Mouse (Mus musculus): Measurements from ENCODE around the gene Gm28845. TPM values are rescaled to one million over a fixed set of nuclear protein-coding genes. Genes with fewer than 3 reads are reported as not detected.
A peak's percentile ranks its signal among the peaks of the same experiment; 100 is the strongest.

Gene Gm28845
- polyA plus RNA-seq, 1 experiment from 2014 or later = not detected

DNA sequence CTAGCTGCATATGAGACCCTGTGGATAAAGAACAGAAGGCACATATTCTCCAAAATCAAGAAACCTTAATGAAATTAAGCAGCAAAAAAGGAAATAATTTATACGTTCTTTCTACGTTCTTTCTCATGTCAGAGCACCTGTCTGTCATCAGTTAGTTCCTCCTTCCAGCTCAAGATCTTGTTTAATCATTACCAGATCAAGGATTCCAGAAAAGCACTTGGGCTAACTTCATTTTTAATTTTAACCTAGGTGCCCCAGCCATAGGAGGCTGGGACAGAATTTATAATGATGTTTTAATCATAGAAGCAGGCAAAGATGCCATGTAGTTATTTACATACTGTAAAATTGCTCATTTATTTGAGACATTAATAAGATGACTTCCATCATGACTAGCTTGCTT, 25.4 kb upstream of the Gm28845 start:
- ATAC-seq (replicated peaks; ENCODE audit: insufficient number of reproducible peaks, low FRiP score, low TSS enrichment, low read depth) (no peak), DNase-seq (ENCODE audit: low spot score) (no peak)
- Histone ChIP-seq H3K27me3 (ENCODE audit: control insufficient read depth, insufficient read depth, low read length) (no peaks in the 10 kb centered on the region), H3K4me3 (ENCODE audit: low read depth, low read length) (no peak overlapping the region), H3K4me1 (ENCODE audit: control insufficient read depth, insufficient read depth, low read length) (no peaks in the 10 kb centered on the region), H3K9ac (replicated peaks; ENCODE audit: low read length) (no peak overlapping the region), H3K27ac (replicated peaks; ENCODE audit: low read depth, low read length) (no peak overlapping the region), H3K9me3 (replicated peaks; ENCODE audit: control insufficient read depth, low read length) (no peaks in the 10 kb centered on the region), H3K4me2 (ENCODE audit: low read depth, low read length) (no peak overlapping the region), H3K36me3 (replicated peaks; ENCODE audit: control insufficient read depth, insufficient read depth, low read depth, low read length) (no peaks in the 10 kb centered on the region)
- WGBS = 76% methylated on average over 2 of the region's 2 CpGs

DNA sequence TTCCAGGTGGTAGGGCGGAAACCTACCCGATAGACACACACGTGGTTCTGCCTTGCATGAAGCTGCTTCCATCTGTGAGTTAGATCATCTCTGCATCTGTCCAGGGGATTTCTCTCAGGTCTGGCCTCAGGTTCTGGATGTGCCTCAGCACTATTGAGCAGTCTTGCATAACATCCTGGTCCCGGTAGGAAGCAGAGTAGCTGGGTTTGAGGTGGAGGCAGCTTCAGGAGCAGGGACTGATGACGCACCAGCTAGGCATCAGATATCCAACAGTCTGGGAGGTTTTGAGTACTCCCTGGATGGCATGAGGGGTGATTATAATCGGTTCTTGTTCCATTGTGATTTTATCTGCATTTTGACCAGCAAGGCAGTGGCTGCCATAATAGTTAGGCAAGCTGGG, 18.2 kb upstream of the Gm28845 start:
- 85% methylated on average over 6 of the region's 6 CpGs for WGBS
- Histone ChIP-seq H3K27me3 (ENCODE audit: control insufficient read depth, insufficient read depth, low read length) (no peaks in the 10 kb centered on the region), H3K27ac (replicated peaks; ENCODE audit: low read depth, low read length) (no peak overlapping the region), H3K9me3 (replicated peaks; ENCODE audit: control insufficient read depth, low read length) (no peaks in the 10 kb centered on the region), H3K4me1 (ENCODE audit: control insufficient read depth, insufficient read depth, low read length) (no peaks in the 10 kb centered on the region), H3K36me3 (replicated peaks; ENCODE audit: control insufficient read depth, insufficient read depth, low read depth, low read length) (no peaks in the 10 kb centered on the region), H3K4me3 (ENCODE audit: low read depth, low read length) (no peak overlapping the region), H3K9ac (replicated peaks; ENCODE audit: low read length) (no peak overlapping the region), H3K4me2 (ENCODE audit: low read depth, low read length) (no peak overlapping the region)
- DNase-seq (ENCODE audit: low spot score) (no peak), ATAC-seq (replicated peaks; ENCODE audit: insufficient number of reproducible peaks, low FRiP score, low TSS enrichment, low read depth) (no peak)

- WGBS = 83% methylated on average over 1 of the region's 1 CpGs
- no peaks in the 10 kb centered on the region for H3K9me3 ChIP-seq (replicated peaks; ENCODE audit: control insufficient read depth, low read length)
- no peak overlapping the region for H3K4me3 ChIP-seq (ENCODE audit: low read depth, low read length)
- H3K27me3 ChIP-seq (ENCODE audit: control insufficient read depth, insufficient read depth, low read length) = no peaks in the 10 kb centered on the region
- no peak overlapping the region for H3K9ac ChIP-seq (replicated peaks; ENCODE audit: low read length)
- no peaks in the 10 kb centered on the region for H3K36me3 ChIP-seq (replicated peaks; ENCODE audit: control insufficient read depth, insufficient read depth, low read depth, low read length)
- no peak for DNase-seq (ENCODE audit: low spot score)
- no peak for ATAC-seq (replicated peaks; ENCODE audit: insufficient number of reproducible peaks, low FRiP score, low TSS enrichment, low read depth)
- no peaks in the 10 kb centered on the region for H3K4me1 ChIP-seq (ENCODE audit: control insufficient read depth, insufficient read depth, low read length)
- H3K27ac ChIP-seq (replicated peaks; ENCODE audit: low read depth, low read length) = no peak overlapping the region
- H3K4me2 ChIP-seq (ENCODE audit: low read depth, low read length) = no peak overlapping the region
Measured at GRCm38 (mm10) chr1:65132833-65133232, 13.5 kb upstream of the Gm28845 start.

DNA sequence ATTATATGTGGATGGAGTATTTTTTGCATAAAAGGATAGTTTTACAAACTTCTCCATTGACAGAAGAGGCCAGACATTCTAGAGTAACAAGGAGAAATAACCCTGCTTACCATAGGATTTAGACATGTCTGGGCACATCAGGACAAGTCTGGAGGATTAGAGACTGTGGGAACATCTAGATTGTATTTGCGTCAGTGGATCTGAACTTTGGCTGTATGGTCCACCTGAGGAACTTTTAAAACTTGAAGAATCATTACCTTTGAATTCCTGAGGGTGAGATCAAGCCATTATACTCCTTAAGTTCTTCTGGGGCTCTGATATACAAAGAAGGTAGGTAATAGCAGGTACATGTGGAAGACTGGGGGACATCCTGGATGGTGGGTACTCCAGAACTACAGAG, 12.3 kb upstream of the Gm28845 start:
- Histone ChIP-seq H3K4me1 (ENCODE audit: control insufficient read depth, insufficient read depth, low read length) (no peaks in the 10 kb centered on the region), H3K27me3 (ENCODE audit: control insufficient read depth, insufficient read depth, low read length) (no peaks in the 10 kb centered on the region), H3K36me3 (replicated peaks; ENCODE audit: control insufficient read depth, insufficient read depth, low read depth, low read length) (no peaks in the 10 kb centered on the region), H3K27ac (replicated peaks; ENCODE audit: low read depth, low read length) (no peak overlapping the region), H3K9me3 (replicated peaks; ENCODE audit: control insufficient read depth, low read length) (no peaks in the 10 kb centered on the region), H3K4me3 (ENCODE audit: low read depth, low read length) (no peak overlapping the region), H3K4me2 (ENCODE audit: low read depth, low read length) (no peak overlapping the region), H3K9ac (replicated peaks; ENCODE audit: low read length) (no peak overlapping the region)
- WGBS = 90% methylated on average over 1 of the region's 1 CpGs
- DNase-seq (ENCODE audit: low spot score) = no peak
- no peak for ATAC-seq (replicated peaks; ENCODE audit: insufficient number of reproducible peaks, low FRiP score, low TSS enrichment, low read depth)

DNA sequence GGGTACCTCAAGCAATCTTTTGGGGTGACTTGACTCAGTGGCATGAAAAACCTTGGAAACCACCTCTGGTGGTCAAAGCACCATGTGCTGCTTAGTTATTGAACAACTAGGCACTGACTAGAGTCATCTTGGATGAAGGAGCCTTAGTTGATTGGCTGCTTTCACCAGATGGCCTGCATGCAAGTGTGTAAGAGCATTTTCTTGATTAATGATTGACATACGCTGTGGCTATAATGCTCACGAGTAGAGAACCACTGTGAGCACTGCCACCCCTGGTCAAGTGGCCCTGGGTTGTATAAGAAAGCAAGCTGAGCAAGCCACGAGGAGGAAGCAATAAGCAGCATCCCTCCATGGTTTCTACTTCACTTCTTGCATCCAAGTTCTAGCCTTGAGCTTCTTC, 10.9 kb upstream of the Gm28845 start:
- WGBS = 82% methylated on average over 3 of the region's 3 CpGs
- H3K27ac ChIP-seq (replicated peaks; ENCODE audit: low read depth, low read length) = no peak overlapping the region
- no peaks in the 10 kb centered on the region for H3K36me3 ChIP-seq (replicated peaks; ENCODE audit: control insufficient read depth, insufficient read depth, low read depth, low read length)
- H3K9me3 ChIP-seq (replicated peaks; ENCODE audit: control insufficient read depth, low read length) = no peaks in the 10 kb centered on the region
- DNase-seq (ENCODE audit: low spot score) = no peak
- H3K9ac ChIP-seq (replicated peaks; ENCODE audit: low read length) = no peak overlapping the region
- no peaks in the 10 kb centered on the region for H3K4me1 ChIP-seq (ENCODE audit: control insufficient read depth, insufficient read depth, low read length)
- no peak for ATAC-seq (replicated peaks; ENCODE audit: insufficient number of reproducible peaks, low FRiP score, low TSS enrichment, low read depth)
- no peak overlapping the region for H3K4me2 ChIP-seq (ENCODE audit: low read depth, low read length)
- no peaks in the 10 kb centered on the region for H3K27me3 ChIP-seq (ENCODE audit: control insufficient read depth, insufficient read depth, low read length)
- no peak overlapping the region for H3K4me3 ChIP-seq (ENCODE audit: low read depth, low read length)

DNA sequence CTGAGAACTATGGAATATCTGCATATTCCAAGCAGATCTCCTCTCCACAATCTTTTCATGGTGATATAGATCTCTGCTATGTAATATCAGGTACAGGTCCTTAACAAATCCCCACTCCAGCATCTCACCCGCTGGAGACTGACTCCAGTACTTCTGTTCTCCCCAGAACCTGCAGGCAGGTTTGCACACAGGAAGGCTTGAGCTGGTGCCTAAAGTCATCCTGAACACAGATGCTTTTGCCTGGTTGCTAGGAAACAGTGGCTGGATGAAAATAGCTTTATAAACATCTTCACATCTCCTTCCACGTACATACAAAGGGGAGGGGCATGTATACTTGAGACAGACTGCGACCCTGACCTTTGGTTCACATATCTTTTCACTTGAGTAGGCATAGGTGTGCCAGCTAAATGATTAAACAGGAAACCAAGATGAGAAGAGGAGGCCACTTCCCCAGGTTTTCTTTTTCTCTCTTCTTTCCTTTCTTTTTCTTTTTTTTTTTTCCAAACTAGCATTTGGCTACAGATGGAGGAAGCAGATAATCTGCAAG, 10.3 kb upstream of the Gm28845 start:
- H3K9me3 ChIP-seq (replicated peaks; ENCODE audit: control insufficient read depth, low read length) = no peaks in the 10 kb centered on the region
- ATAC-seq (replicated peaks; ENCODE audit: insufficient number of reproducible peaks, low FRiP score, low TSS enrichment, low read depth) (no peak), DNase-seq (ENCODE audit: low spot score) (no peak)
- H3K36me3 ChIP-seq (replicated peaks; ENCODE audit: control insufficient read depth, insufficient read depth, low read depth, low read length) = no peaks in the 10 kb centered on the region
- WGBS = 72% methylated on average over 3 of the region's 3 CpGs
- no peak overlapping the region for H3K27ac ChIP-seq (replicated peaks; ENCODE audit: low read depth, low read length)
- no peak overlapping the region for H3K4me3 ChIP-seq (ENCODE audit: low read depth, low read length)
- H3K9ac ChIP-seq (replicated peaks; ENCODE audit: low read length) = no peak overlapping the region
- no peak overlapping the region for H3K4me2 ChIP-seq (ENCODE audit: low read depth, low read length)
- H3K27me3 ChIP-seq (ENCODE audit: control insufficient read depth, insufficient read depth, low read length) = no peaks in the 10 kb centered on the region
- H3K4me1 ChIP-seq (ENCODE audit: control insufficient read depth, insufficient read depth, low read length) = no peaks in the 10 kb centered on the region

GRCm38 (mm10) chr1:65122574-65123372, 3.4 kb upstream of the Gm28845 start, which contains the start of gene D630023F18Rik:
TSS of gene D630023F18Rik (minus strand) at chr1:65123214.
- no peak for DNase-seq (ENCODE audit: low spot score)
- Histone ChIP-seq H3K36me3 (replicated peaks; ENCODE audit: control insufficient read depth, insufficient read depth, low read depth, low read length) (no peaks in the 10 kb centered on the region), H3K4me3 (ENCODE audit: low read depth, low read length) (no peak within 1 kb of the TSS)

DNA sequence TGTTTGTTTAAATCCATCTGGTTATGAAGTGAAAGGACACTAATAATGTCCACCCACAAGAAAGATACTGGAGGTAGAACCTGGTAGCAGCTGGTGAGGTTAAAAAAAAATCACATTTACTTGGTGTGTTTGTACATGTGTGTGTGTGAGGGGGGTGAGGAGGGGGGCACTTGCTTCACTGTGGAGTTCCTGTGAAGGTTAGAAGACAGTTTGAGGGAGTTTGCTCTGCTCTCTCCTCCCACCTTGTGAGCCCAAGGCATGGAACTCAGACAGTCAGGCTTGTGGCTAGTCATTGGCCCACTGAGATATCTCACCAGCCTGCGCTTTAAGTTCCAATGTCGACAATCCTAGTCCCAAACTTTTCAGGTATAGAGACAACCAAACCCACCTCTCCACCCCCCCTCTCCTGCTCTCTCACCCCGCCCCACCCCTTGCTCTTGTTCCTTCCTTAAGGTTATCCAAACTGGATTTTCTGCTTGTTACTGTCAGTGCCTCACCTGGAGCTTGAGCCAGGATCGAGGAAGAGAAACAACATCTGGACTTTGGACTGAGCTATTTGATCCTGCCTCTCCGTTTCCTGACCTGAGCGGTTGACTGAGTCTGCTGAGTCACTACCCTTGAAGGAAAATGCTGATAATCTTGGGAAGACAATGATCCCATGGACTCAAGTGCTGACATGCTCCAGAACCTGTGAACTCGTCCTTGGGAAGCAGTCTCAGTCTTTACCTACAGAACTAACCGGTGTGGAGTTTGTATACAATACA, 1.0 kb downstream of the Gm28845 start:
- Histone ChIP-seq H3K27me3 (ENCODE audit: control insufficient read depth, insufficient read depth, low read length) (no peaks in the 10 kb centered on the region), H3K27ac (replicated peaks; ENCODE audit: low read depth, low read length) (no peak overlapping the region), H3K9me3 (replicated peaks; ENCODE audit: control insufficient read depth, low read length) (no peaks in the 10 kb centered on the region), H3K4me3 (ENCODE audit: low read depth, low read length) (no peak overlapping the region), H3K9ac (replicated peaks; ENCODE audit: low read length) (no peak overlapping the region), H3K36me3 (replicated peaks; ENCODE audit: control insufficient read depth, insufficient read depth, low read depth, low read length) (no peaks in the 10 kb centered on the region), H3K4me1 (ENCODE audit: control insufficient read depth, insufficient read depth, low read length) (no peaks in the 10 kb centered on the region), H3K4me2 (ENCODE audit: low read depth, low read length) (no peak overlapping the region)
- no peak for DNase-seq (ENCODE audit: low spot score)
- WGBS = 68% methylated on average over 8 of the region's 8 CpGs
- ATAC-seq (replicated peaks; ENCODE audit: insufficient number of reproducible peaks, low FRiP score, low TSS enrichment, low read depth) = no peak

More at GRCm38 (mm10) chr1:65122574-65123372, 3.4 kb upstream of the Gm28845 start, which contains the start of gene D630023F18Rik:
- Histone ChIP-seq H3K4me1 (ENCODE audit: control insufficient read depth, insufficient read depth, low read length) (no peaks in the 10 kb centered on the region), H3K4me2 (ENCODE audit: low read depth, low read length) (0 out of 2 replicates have a peak within 1 kb of the TSS, but pooled peaks have one; percentile 3), H3K27me3 (ENCODE audit: control insufficient read depth, insufficient read depth, low read length) (no peaks in the 10 kb centered on the region), H3K9ac (replicated peaks; ENCODE audit: low read length) (no peak within 1 kb of the TSS), H3K9me3 (replicated peaks; ENCODE audit: control insufficient read depth, low read length) (no peaks in the 10 kb centered on the region), H3K27ac (replicated peaks; ENCODE audit: low read depth, low read length) (no peak within 1 kb of the TSS)
- WGBS = 27% methylated on average over 9 of the region's 9 CpGs
- no peak for ATAC-seq (replicated peaks; ENCODE audit: insufficient number of reproducible peaks, low FRiP score, low TSS enrichment, low read depth)

Data from embryonic facial prominence, embryonic 11.5 days (tissue).